Mouse (Mus musculus) gonadal fat pad, adult 2 months (tissue): ENCODE data around the gene Rhou. TPM values are rescaled to one million over a fixed set of nuclear protein-coding genes. Genes with fewer than 3 reads are reported as not detected.

Experiments
- DNase-seq: peaks from one replicate; pipeline ENCODE4 v3.0.0-alpha.2; 2012; ENCODE audit warnings: low read depth
- polyA plus RNA-seq: library from polyadenylated mRNA; depleted of rRNA; stranded (reverse); fragments of >200 nt; gene quantifications from 2 replicates; pipeline ENCODE4 v1.2.3, GENCODE M21; 2012; rRNA removed

The Rhou gene
- polyA plus RNA-seq, 1 experiment = 16.7 TPM

DNA sequence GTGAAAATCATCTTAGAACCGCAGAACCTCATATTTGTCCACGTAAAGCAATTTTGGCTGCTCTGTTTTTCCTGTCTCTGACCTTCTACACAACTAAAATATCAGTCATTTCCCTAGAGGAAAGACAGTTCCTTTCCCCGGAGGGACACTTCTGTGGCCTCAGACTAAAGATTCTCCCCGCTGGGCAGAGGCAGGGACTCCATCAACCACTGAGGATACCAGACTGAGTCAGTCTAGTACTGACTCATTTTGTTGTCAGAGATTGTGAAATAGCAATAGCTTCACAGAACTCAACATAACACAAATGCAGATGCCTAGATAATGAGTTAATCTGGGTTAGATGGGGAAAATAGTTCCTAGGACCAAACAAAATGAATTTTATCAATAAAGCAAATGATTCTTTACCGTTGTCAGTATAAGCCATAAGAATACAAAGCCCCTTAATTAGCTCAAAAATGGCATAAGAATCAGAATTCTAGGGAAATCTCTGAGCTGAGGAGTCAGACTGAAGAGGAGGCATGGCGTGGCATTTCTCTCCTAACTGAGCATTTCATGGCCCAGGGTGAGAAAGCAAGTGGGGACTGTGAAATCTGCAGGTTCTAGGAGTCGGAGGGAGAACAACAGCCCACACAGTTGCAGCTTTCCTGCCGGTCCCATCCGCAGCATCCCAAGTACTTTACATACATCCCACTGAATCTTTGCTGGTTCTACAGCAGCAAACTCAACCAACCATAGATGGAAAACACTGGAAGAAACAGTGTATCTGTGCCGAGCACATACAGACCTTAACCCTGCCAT, 38.6 kb downstream of the Rhou start:
- no peak for DNase-seq

DNA sequence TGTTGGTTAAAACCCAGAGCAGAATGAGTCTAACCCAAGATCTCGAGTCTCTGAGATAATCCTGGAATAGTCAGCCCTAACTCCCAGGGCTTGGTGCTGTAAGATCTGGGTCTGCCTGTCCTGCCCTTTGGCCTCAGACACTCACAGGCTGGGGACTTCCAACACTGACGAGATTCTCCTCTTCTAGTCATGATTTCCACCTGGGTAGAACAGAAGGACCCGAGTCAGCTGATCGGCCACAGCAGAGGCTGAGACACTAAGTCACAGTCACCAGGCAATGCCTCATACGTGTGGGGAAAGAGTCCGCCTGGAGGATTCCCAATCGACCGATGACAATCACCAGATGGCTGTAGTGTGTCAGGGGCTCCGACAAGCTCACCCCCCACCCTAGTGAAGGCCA, 42.4 kb downstream of the Rhou start:
- DNase-seq = no peak

DNA sequence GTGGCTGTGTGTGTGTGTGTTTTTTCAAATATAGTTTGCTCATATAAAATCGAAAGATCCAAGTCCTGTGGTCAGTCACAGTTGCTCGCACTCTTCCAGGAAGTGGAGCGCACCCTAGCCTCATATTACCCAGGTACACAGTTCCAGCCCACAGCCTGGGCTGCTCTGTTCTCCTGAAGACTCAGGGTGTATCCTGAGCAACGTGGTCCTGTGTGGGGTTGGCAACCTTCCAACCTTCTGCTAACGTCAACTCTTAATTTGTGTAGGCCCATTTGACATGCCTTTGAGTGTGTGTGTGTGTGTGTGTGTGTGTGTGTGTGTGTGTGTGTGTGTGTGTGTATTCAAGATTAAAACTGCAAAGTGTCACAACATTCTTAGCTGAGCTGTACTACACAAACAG, 43.6 kb downstream of the Rhou start:
- DNase-seq = no peak

DNA sequence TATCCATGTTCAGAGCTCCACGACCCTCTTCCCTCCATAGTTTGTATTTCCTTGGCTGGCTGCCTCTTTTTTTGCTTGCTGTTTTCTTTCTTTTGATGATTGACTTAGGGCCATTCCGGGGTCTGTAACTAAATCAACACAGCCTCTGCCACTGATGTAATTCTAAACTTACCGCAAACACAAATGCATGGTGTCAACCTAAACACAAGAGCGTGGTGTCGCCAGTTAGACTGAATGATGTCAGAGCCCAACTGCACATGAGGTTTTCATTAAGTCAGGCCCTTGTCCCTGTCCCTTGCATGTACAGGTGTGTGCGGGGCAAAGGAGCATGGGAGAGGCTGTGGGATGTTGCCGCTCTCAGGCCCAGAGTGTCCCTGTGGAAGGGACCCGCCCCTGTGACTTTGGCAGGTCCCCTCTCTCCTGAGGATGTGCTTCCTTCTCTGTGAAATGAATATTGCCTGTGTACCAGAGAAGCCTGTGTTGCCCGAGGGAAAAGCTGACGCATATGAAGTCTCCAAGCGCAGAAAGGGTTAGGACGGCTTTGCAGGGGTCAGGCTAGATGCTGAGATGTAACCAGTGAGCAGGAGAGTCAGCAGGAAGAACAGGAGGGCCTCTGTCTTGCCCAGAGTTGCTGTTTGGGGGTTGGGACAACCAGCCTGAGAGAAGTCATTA, 46.8 kb downstream of the Rhou start:
- no peak for DNase-seq

DNA sequence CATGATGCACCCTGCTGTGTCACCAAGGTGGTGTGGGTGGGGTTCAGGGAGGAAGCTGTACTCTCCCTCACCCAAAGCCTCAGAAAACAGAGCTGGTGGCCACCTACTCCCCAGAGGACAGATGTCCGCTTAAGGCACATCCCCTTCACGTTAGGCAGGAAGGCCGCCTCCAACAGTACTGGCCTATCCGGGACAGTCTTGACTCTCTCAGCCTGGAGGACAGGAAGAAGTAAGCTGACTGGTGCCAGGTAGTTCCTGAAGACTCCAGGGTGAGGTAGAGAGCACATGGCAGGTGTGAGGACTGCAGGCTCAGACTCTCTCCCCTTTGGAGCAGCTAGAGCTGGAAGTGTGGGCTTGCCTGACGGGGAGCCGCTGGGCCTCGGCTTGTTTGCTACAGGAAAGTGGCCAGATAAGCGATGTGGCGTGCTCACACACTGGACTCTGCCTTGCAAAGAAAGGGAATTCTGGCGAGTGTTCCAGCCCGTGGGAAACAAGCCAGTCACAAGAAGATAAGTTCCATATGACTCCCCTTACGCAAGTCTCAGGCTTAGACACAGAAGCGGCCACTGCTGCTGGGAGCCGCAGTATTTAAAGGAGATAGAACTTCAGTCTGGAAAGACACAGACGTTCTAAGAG, 48.3 kb downstream of the Rhou start:
- DNase-seq = no peak

DNA sequence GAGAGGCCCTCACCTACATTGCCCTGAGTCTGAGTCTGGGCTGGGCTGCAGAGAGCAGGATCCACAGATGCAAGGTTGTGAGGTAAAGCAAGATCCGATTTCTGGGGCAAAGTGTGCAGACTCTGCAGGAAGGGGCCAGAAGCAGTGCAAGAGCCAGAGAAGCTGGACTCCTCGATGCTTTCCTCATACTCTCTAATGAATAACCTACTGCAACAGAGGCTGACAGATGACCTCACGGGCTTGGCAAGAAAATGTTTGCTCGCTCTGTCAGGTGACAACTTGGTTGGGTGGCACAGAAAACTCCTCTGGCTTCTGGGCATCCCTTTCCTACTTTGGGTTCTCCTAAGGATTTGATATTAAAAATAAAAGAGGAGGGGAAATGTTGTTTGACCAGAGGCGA, 51.6 kb downstream of the Rhou start:
- no peak for DNase-seq

DNA sequence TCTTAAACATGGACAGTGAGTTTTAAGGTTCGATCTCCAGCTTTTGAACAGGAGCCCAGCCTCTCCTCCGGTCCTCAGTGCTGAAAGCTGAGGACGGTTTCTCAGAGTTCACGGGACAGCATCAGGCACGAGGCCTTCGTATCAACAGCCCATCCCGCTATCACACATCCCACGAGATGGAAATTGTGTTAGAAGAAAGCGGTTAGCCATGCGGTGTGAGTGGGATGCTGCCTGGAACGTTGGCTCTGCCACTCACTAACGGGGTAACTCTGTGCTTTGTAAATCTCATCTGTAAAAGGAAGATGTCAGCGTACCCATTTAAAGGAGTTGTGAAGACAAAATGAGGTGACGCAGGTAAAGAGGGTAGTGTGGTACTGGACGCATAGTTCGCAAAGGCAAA, 53.4 kb downstream of the Rhou start:
- DNase-seq = no peak

DNA sequence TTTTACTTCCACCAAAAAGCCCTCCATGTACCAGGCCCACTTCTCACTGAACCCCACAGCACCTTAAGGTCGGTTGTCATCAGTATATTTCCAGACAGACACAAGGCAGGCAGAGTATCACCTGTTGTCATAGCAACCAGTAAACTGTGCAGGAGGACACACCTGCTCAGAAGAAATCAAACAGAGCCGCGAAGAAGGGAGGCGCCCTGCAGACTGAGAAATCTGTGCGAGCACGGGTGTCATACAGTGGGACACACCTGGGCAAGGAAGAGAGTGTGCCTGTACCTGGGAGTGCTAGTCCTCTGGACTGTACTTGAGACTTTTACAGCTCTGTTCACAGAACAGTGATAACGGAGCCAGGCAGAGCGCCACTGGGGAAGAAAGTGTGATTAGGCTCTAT, 55.0 kb downstream of the Rhou start:
- DNase-seq = no peak

DNA sequence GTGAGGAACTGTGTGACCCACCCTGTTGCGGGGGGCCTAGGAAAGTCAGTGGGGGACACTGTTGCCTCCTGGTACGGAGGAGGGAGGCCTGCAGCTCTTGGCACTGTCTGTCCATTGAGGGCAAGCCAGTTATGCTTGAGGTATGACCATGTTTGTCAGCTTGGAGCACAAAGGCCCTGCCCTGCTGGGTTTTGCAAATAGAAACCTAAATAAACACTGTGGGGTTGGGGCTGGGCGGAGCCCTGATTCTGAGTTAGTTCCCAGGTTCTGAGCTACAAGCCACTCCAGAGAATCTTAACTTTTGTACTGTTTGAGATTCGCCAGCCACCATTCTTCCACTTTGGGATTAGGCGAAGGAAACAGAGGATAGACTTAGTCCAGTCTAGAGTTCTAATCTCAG, 56.6 kb downstream of the Rhou start:
- DNase-seq = no peak

Other genes with a start within 250 kb of the Rhou start
- gene Mc1r, start 246.8 kb upstream of the Rhou start, polyA plus RNA-seq = not detected in 2 replicates
- 0.42 and 0.97 TPM in 2 replicates for gene Tubb3, start 242.5 kb upstream of the Rhou start, polyA plus RNA-seq
- gene Def8, start 230.4 kb upstream of the Rhou start, polyA plus RNA-seq = 42.0 and 45.1 TPM in 2 replicates
- 29.6 and 31.1 TPM in 2 replicates for gene Afg3l1, start 176.0 kb upstream of the Rhou start, polyA plus RNA-seq
- gene Dbndd1, start 138.5 kb upstream of the Rhou start, polyA plus RNA-seq = 2.1 and 3.1 TPM in 2 replicates
- 8.3 and 11.3 TPM in 2 replicates for gene Gas8, start 135.1 kb upstream of the Rhou start, polyA plus RNA-seq
- gene Rab4a, start 152.1 kb downstream of the Rhou start, polyA plus RNA-seq = 17.2 and 20.9 TPM in 2 replicates
- 0.84 and 1.2 TPM in 2 replicates for gene Ccsap, start 206.3 kb downstream of the Rhou start, polyA plus RNA-seq
- gene Acta1, start 240.8 kb downstream of the Rhou start, polyA plus RNA-seq = 85.0 and 112 TPM in 2 replicates